ENCODE assay signal across 13 mouse cellular contexts in genomic region chr8:78634523-78635240, GRCm38 (mm10).
A peak's percentile ranks its signal among the peaks of the same experiment; 100 is the strongest.
DNase-seq lines count a peak whose midpoint lies in the region; ATAC-seq and TF ChIP-seq lines count a peak whose summit lies in the region.
"Had no signal": no experiment of that assay in that cellular context is flagged by ENCODE, and none has a peak within 500 bp of the region (broad histone marks: within the 10 kb centered on the region; RNA-seq: fewer than 3 reads in every experiment).

No protein-coding gene starts in this region.

- H3K4me2 ChIP-seq in kidney, embryonic 15.5 days: peak overlapping the region; percentile 39; the same call in 1 of the 2 replicates
- H3K4me2 ChIP-seq in embryonic facial prominence, embryonic 13.5 days: 0 out of 2 replicates have a peak overlapping the region, but pooled peaks have one; percentile 11
- H3K4me2 ChIP-seq in forebrain, postnatal 0 days (ENCODE audit: low read depth): peak overlapping the region; percentile 27
- H3K4me2 ChIP-seq in midbrain, embryonic 13.5 days (replicated peaks): peak overlapping the region; percentile 42
- H3K4me2 ChIP-seq: limb, embryonic 15.5 days had no signal

- peak overlapping the region; percentile 74 for H3K27ac ChIP-seq in kidney, embryonic 15.5 days
- no peak overlapping the region for H3K27ac ChIP-seq in embryonic facial prominence, embryonic 13.5 days
- H3K27ac ChIP-seq in forebrain, postnatal 0 days (ENCODE audit: low read depth, low read length): no peak overlapping the region
- H3K27ac ChIP-seq in midbrain, embryonic 13.5 days: peak overlapping the region; percentile 65; the same call in 1 of the 2 replicates
- no peak overlapping the region for H3K27ac ChIP-seq in gastrocnemius, adult 2 months
- H3K27ac ChIP-seq: limb, embryonic 15.5 days had no signal

- H3K9ac ChIP-seq in kidney, embryonic 15.5 days: no peak overlapping the region
- no peak overlapping the region for H3K9ac ChIP-seq in embryonic facial prominence, embryonic 13.5 days
- H3K9ac ChIP-seq in forebrain, postnatal 0 days: no peak overlapping the region
- H3K9ac ChIP-seq in midbrain, embryonic 13.5 days (replicated peaks): no peak overlapping the region; the same call in 1 of the 2 replicates
- H3K9ac ChIP-seq: limb, embryonic 15.5 days had no signal

- 44% methylated on average over 17 of the region's 17 CpGs for WGBS in kidney, embryonic 15.5 days
- 44% methylated on average over 17 of the region's 17 CpGs for WGBS in embryonic facial prominence, embryonic 13.5 days
- WGBS in forebrain, postnatal 0 days: 32% methylated on average over 17 of the region's 17 CpGs
- 37% methylated on average over 17 of the region's 17 CpGs for WGBS in midbrain, embryonic 13.5 days

- no peaks in the 10 kb centered on the region for H3K9me3 ChIP-seq in kidney, embryonic 15.5 days (replicated peaks)
- H3K9me3 ChIP-seq in embryonic facial prominence, embryonic 13.5 days: no peaks in the 10 kb centered on the region
- H3K9me3 ChIP-seq in forebrain, postnatal 0 days (ENCODE audit: low read length): no peaks in the 10 kb centered on the region
- H3K9me3 ChIP-seq in midbrain, embryonic 13.5 days: no peaks in the 10 kb centered on the region
- H3K9me3 ChIP-seq: limb, embryonic 15.5 days had no signal

- peak; percentile 46; the same call in 1 of the 2 replicates for ATAC-seq in kidney, embryonic 15.5 days (replicated peaks; ENCODE audit: low FRiP score)
- no peak for ATAC-seq in embryonic facial prominence, embryonic 13.5 days (ENCODE audit: insufficient number of reproducible peaks, insufficient read depth, low FRiP score, low TSS enrichment, low read depth)
- peak; percentile 75 for ATAC-seq in forebrain, postnatal 0 days
- peak; percentile 89 for ATAC-seq in midbrain, embryonic 13.5 days

- peaks cover 16% of the 10 kb centered on the region; the same call in 1 of the 2 replicates for H3K4me1 ChIP-seq in kidney, embryonic 15.5 days
- H3K4me1 ChIP-seq in embryonic facial prominence, embryonic 13.5 days: peaks cover 23% of the 10 kb centered on the region
- H3K4me1 ChIP-seq in forebrain, postnatal 0 days (ENCODE audit: insufficient read depth): 0 out of 2 replicates have a peak, but pooled peaks cover 7% of the 10 kb centered on the region
- H3K4me1 ChIP-seq in midbrain, embryonic 13.5 days (replicated peaks): peaks cover 37% of the 10 kb centered on the region

- no peaks in the 10 kb centered on the region for H3K27me3 ChIP-seq in kidney, embryonic 15.5 days
- H3K27me3 ChIP-seq in embryonic facial prominence, embryonic 13.5 days: no peaks in the 10 kb centered on the region
- H3K27me3 ChIP-seq in forebrain, postnatal 0 days (ENCODE audit: insufficient read depth, low read length): no peaks in the 10 kb centered on the region
- H3K27me3 ChIP-seq in midbrain, embryonic 13.5 days: no peaks in the 10 kb centered on the region
- H3K27me3 ChIP-seq: limb, embryonic 15.5 days had no signal

- no peak overlapping the region for H3K4me3 ChIP-seq in kidney, embryonic 15.5 days (replicated peaks)
- no peak overlapping the region for H3K4me3 ChIP-seq in embryonic facial prominence, embryonic 13.5 days
- no peak overlapping the region for H3K4me3 ChIP-seq in forebrain, postnatal 0 days (ENCODE audit: low read depth, low read length)
- H3K4me3 ChIP-seq in midbrain, embryonic 13.5 days (replicated peaks): no peak overlapping the region; the same call in 1 of the 2 replicates
- H3K4me3 ChIP-seq in gastrocnemius, adult 2 months: no peak overlapping the region; the same call in 1 of the 2 replicates
- H3K4me3 ChIP-seq: erythroblast, embryonic 14.5 days; limb, embryonic 15.5 days had no signal

- no peaks in the 10 kb centered on the region for H3K36me3 ChIP-seq in kidney, embryonic 15.5 days
- no peaks in the 10 kb centered on the region for H3K36me3 ChIP-seq in embryonic facial prominence, embryonic 13.5 days
- no peaks in the 10 kb centered on the region for H3K36me3 ChIP-seq in forebrain, postnatal 0 days (ENCODE audit: insufficient read depth)
- no peaks in the 10 kb centered on the region for H3K36me3 ChIP-seq in midbrain, embryonic 13.5 days
- H3K36me3 ChIP-seq: limb, embryonic 15.5 days had no signal

- TF ChIP-seq CTCF in forebrain, postnatal 0 days (IDR thresholded peaks at IDR 0.05; ENCODE audit: low read depth): no peak
- no peak for TF ChIP-seq CTCF in gastrocnemius, adult 2 months (IDR thresholded peaks at IDR 0.05)

- no peak for DNase-seq in kidney, adult 9 months
- peak; percentile 26 for DNase-seq in forebrain, postnatal 0 days
- no peak for DNase-seq in urinary bladder, postnatal 14 days (ENCODE audit: low spot score)
- no peak for DNase-seq in gastrocnemius, adult 2 months
- no peak for DNase-seq in layer of hippocampus, adult 11-12 months (ENCODE audit: low spot score)
- DNase-seq: cerebellum, adult 11 months; heart, adult 11 months; thymus, postnatal 36 days had no signal

- intact Hi-C loops in gastrocnemius, adult 2 months (cut with DNase I): no loop called here

Comparison
In these comparisons a context has a peak if more than half of its experiments do, and no peak if none do; other contexts are left out.
1. H3K27ac ChIP-seq: peak in kidney, embryonic 15.5 days (single experiment) and midbrain, embryonic 13.5 days (single experiment); none in embryonic facial prominence, embryonic 13.5 days (single experiment), forebrain, postnatal 0 days (single experiment) and gastrocnemius, adult 2 months (single experiment).
2. Peak in every context shown above with its lines, with median percentiles within 50 percentile points of each other: H3K4me2 ChIP-seq.